Mouse (Mus musculus): Measurements from ENCODE around the gene Dpp9.
A peak's percentile ranks its signal among the peaks of the same experiment; 100 is the strongest.

- TF ChIP-seq POLR2A (IDR thresholded peaks at IDR 0.05; ENCODE audit: control insufficient read depth, extremely low read depth, insufficient read depth, low read length, poor library complexity) (no peak), CTCF (IDR thresholded peaks at IDR 0.05; ENCODE audit: borderline replicate concordance, control insufficient read depth, extremely low read depth, insufficient read depth, low read length, poor library complexity) (0 out of 2 replicates have a peak, but pooled peaks have one; percentile 8)
These were observed 23.1 kb upstream of the Dpp9 start for GRCm38 (mm10) chr17:56241541-56242401.

Data from thymus, adult 2 months (tissue).